Mouse (Mus musculus) MEL (cell line): Measurements from ENCODE around the gene Myl12a. TPM values are rescaled to one million over a fixed set of nuclear protein-coding genes. Genes with fewer than 3 reads are reported as not detected.

Experiments used
- DNase-seq: peaks from one replicate; pipeline ENCODE4 v3.0.0; 2011; ENCODE audit warnings: low read depth, low spot score
- H3K27ac ChIP-seq: 2 replicates; pipeline ENCODE4 v1.5.1; 2012; ENCODE audit warnings: low read depth, mild to moderate bottlenecking, control low read depth, low read length, moderate library complexity; ENCODE audit not compliant: control insufficient read depth
- H3K27me3 ChIP-seq, 2 experiments: fragments of 150-350 bp in 1 of 2; sonication (generic) in 1 of 2; 2 replicates each; pipeline ENCODE4 v1.6.1; 2012; ENCODE audit warnings: low read length in 2 of 2, mild to moderate bottlenecking in 2 of 2, improper control_type of control experiment in 1 of 2, moderate library complexity in 1 of 2; ENCODE audit not compliant: insufficient read depth in 2 of 2, control insufficient read depth in 1 of 2
- H3K36me3 ChIP-seq, 2 experiments: 2 replicates each; pipeline ENCODE4 v1.6.1; 2012 to 2014; ENCODE audit warnings: low read length in 2 of 2, improper control_type of control experiment in 1 of 2, inconsistent platforms in 1 of 2, mild to moderate bottlenecking in 1 of 2; ENCODE audit not compliant: insufficient read depth in 2 of 2, control insufficient read depth in 1 of 2
- H3K4me1 ChIP-seq, 2 experiments: fragments of 150-350 bp in 1 of 2; sonication (generic) in 1 of 2; 2 replicates each; pipeline ENCODE4 v1.6.1; 2012; ENCODE audit warnings: low read length in 2 of 2, improper control_type of control experiment in 1 of 2, mild to moderate bottlenecking in 1 of 2; ENCODE audit not compliant: insufficient read depth in 2 of 2, control insufficient read depth in 1 of 2
- H3K4me3 ChIP-seq, 2 experiments: fragments of 150-350 bp in 1 of 2; sonication (generic) in 1 of 2; 2 replicates each; pipeline ENCODE4 v1.5.1; 2012; ENCODE audit warnings: low read depth in 2 of 2, low read length in 2 of 2, mild to moderate bottlenecking in 2 of 2, moderate library complexity in 2 of 2, control low read depth in 1 of 2, improper control_type of control experiment in 1 of 2; ENCODE audit not compliant: control insufficient read depth in 1 of 2, insufficient read depth in 1 of 2
- H3K79me2 ChIP-seq: 2 replicates; pipeline ENCODE4 v1.6.1; 2012; ENCODE audit warnings: mild to moderate bottlenecking, low read length, moderate library complexity; ENCODE audit not compliant: control insufficient read depth, poor library complexity, insufficient read depth
- H3K9ac ChIP-seq: 2 replicates; pipeline ENCODE4 v1.6.1; 2012; ENCODE audit warnings: low read depth, mild to moderate bottlenecking, control low read depth, low read length, moderate library complexity; ENCODE audit not compliant: control insufficient read depth, poor library complexity, severe bottlenecking
- H3K9me3 ChIP-seq: fragments of 150-350 bp; sonication (generic); replicated peaks from 2 replicates; pipeline ENCODE4 v1.6.1; 2012; ENCODE audit warnings: mild to moderate bottlenecking, low read length, improper control_type of control experiment, moderate library complexity; ENCODE audit not compliant: insufficient read depth
- BHLHE40 ChIP-seq: IDR thresholded peaks from 2 replicates; pipeline ENCODE4 v1.6.1; 2012; ENCODE audit warnings: low read depth, mild to moderate bottlenecking, inconsistent platforms, low read length, improper control_type of control experiment, borderline replicate concordance
- CHD1 ChIP-seq: IDR thresholded peaks from 2 replicates; pipeline ENCODE4 v1.6.1; 2012; ENCODE audit warnings: low read depth, mild to moderate bottlenecking, inconsistent platforms, low read length, improper control_type of control experiment
- CHD2 ChIP-seq: IDR thresholded peaks from 2 replicates; pipeline ENCODE4 v1.6.1; 2011; ENCODE audit warnings: low read length, improper control_type of control experiment
- CTCF ChIP-seq, 3 experiments: IDR thresholded peaks in 2 of 3; conservative IDR thresholded peaks in 1 of 3; 2 replicates each; pipeline ENCODE4 v1.5.1; 2011 to 2012; ENCODE audit warnings: low read length in 3 of 3, low read depth in 2 of 3, mild to moderate bottlenecking in 2 of 3, improper control_type of control experiment in 1 of 3, inconsistent platforms in 1 of 3, mixed read lengths in 1 of 3, moderate library complexity in 1 of 3; ENCODE audit not compliant: control insufficient read depth in 1 of 3, insufficient read depth in 1 of 3, poor library complexity in 1 of 3, severe bottlenecking in 1 of 3
- E2F4 ChIP-seq: IDR thresholded peaks from 2 replicates; pipeline ENCODE4 v1.6.1; 2011; ENCODE audit warnings: low read depth, low read length, improper control_type of control experiment, borderline replicate concordance
- ETS1 ChIP-seq: IDR thresholded peaks from 2 replicates; pipeline ENCODE4 v1.6.1; 2012; ENCODE audit warnings: low read depth, mild to moderate bottlenecking, inconsistent platforms, low read length, improper control_type of control experiment, moderate library complexity
- GATA1 ChIP-seq: IDR thresholded peaks from 2 replicates; pipeline ENCODE4 v1.6.1; 2011; ENCODE audit warnings: low read depth, low read length, improper control_type of control experiment
- KAT2A ChIP-seq: conservative IDR thresholded peaks from 2 replicates; pipeline ENCODE4 v1.6.1; 2012; ENCODE audit warnings: low read depth, low read length, improper control_type of control experiment, inconsistent platforms
- MEF2A ChIP-seq: IDR thresholded peaks from 2 replicates; pipeline ENCODE4 v1.6.1; 2014; ENCODE audit warnings: low read depth, mild to moderate bottlenecking, inconsistent platforms, low read length, improper control_type of control experiment; ENCODE audit not compliant: poor library complexity, insufficient replicate concordance, severe bottlenecking; ENCODE audit errors: extremely low read depth
- MXI1 ChIP-seq: IDR thresholded peaks from 2 replicates; pipeline ENCODE4 v1.6.1; 2011; ENCODE audit warnings: mild to moderate bottlenecking, low read depth, low read length, improper control_type of control experiment
- MYC ChIP-seq: IDR thresholded peaks from 2 replicates; pipeline ENCODE4 v1.6.1; 2011; ENCODE audit warnings: low read depth, mild to moderate bottlenecking, low read length, improper control_type of control experiment, moderate library complexity
- NRF1 ChIP-seq: IDR thresholded peaks from 2 replicates; pipeline ENCODE4 v1.6.1; 2014; ENCODE audit warnings: low read depth, mild to moderate bottlenecking, inconsistent platforms, low read length, improper control_type of control experiment, moderate library complexity; ENCODE audit not compliant: poor library complexity, insufficient read depth, severe bottlenecking
- POLR2A ChIP-seq, 2 experiments: IDR thresholded peaks; 2 replicates each; pipeline ENCODE4 v1.6.1; 2011 to 2012; ENCODE audit warnings: low read length in 2 of 2, mild to moderate bottlenecking in 2 of 2, control low read depth in 1 of 2, improper control_type of control experiment in 1 of 2, low read depth in 1 of 2, moderate library complexity in 1 of 2; ENCODE audit not compliant: control insufficient read depth in 1 of 2, insufficient read depth in 1 of 2, poor library complexity in 1 of 2
- POLR2AphosphoS5 ChIP-seq: IDR thresholded peaks from 2 replicates; pipeline ENCODE4 v1.6.1; 2012; ENCODE audit warnings: low read depth, borderline replicate concordance, mild to moderate bottlenecking, inconsistent platforms, low read length, moderate library complexity, mixed read lengths
- RCOR1 ChIP-seq: IDR thresholded peaks from 2 replicates; pipeline ENCODE4 v1.6.1; 2012; ENCODE audit warnings: low read depth, mild to moderate bottlenecking, inconsistent platforms, low read length, improper control_type of control experiment
- SIN3A ChIP-seq: IDR thresholded peaks from 2 replicates; pipeline ENCODE4 v1.6.1; 2012; ENCODE audit warnings: low read length, improper control_type of control experiment, inconsistent platforms
- SMC3 ChIP-seq: IDR thresholded peaks from 2 replicates; pipeline ENCODE4 v1.6.1; 2011; ENCODE audit warnings: low read depth, low read length, improper control_type of control experiment
- TBP ChIP-seq: IDR thresholded peaks from 2 replicates; pipeline ENCODE4 v1.8.0; 2011; ENCODE audit warnings: low read depth, low read length, improper control_type of control experiment
- TCF12 ChIP-seq: IDR thresholded peaks from 2 replicates; pipeline ENCODE4 v1.6.1; 2014; ENCODE audit warnings: low read depth, mild to moderate bottlenecking, inconsistent platforms, low read length, improper control_type of control experiment, moderate library complexity
- UBTF ChIP-seq: IDR thresholded peaks from 2 replicates; pipeline ENCODE4 v1.6.1; 2012; ENCODE audit warnings: low read depth, mild to moderate bottlenecking, inconsistent platforms, low read length, improper control_type of control experiment, moderate library complexity, borderline replicate concordance; ENCODE audit not compliant: insufficient read depth
- ZC3H11A ChIP-seq: IDR thresholded peaks from 2 replicates; pipeline ENCODE4 v1.6.1; 2012; ENCODE audit warnings: low read depth, mild to moderate bottlenecking, inconsistent platforms, low read length, improper control_type of control experiment
- ZKSCAN1 ChIP-seq: IDR thresholded peaks from 2 replicates; pipeline ENCODE4 v1.6.1; 2012; ENCODE audit warnings: low read depth, mild to moderate bottlenecking, inconsistent platforms, low read length, improper control_type of control experiment, moderate library complexity
- ZNF384 ChIP-seq: IDR thresholded peaks from 2 replicates; pipeline ENCODE4 v1.6.1; 2012; ENCODE audit warnings: low read depth, mild to moderate bottlenecking, inconsistent platforms, low read length, improper control_type of control experiment
- polyA plus RNA-seq, 2 experiments: library from polyadenylated mRNA; stranded (reverse) in 1 of 2; unstranded in 1 of 2; fragments of >175 nt in 1 of 2; fragments of >200 nt in 1 of 2; gene quantifications; 2 replicates each; pipeline versions ENCODE4 v1.2.1 to v1.2.4; 2012; ENCODE audit warnings: low replicate concordance in 2 of 2, low read depth in 1 of 2; ENCODE audit not compliant: insufficient read length in 2 of 2, insufficient read depth in 1 of 2, missing spikeins in 1 of 2
- total RNA-seq: library from RNA; depleted of rRNA; stranded (reverse); fragments of 300-350 nt; gene quantifications from 2 replicates; pipeline ENCODE4 v1.2.3, GENCODE M21; 2012

Gene Myl12a
- total and polyA plus RNA-seq, 3 experiments = 113 to 130 TPM; not detected in 1

- H3K36me3 ChIP-seq = peaks cover 12 to 13% of the 10 kb centered on the region in 2 experiments
Observed at GRCm38 (mm10) chr17:70993385-70993807, 9.3 kb downstream of the Myl12a start.

GRCm38 (mm10) chr17:70992662-70993061 is 10.0 kb downstream of the Myl12a start:
- no peak overlapping the region for H3K4me3 ChIP-seq
- H3K27me3 ChIP-seq = no peaks in the 10 kb centered on the region
- no peak for DNase-seq
- H3K9ac ChIP-seq = no peak overlapping the region
- no peak overlapping the region for H3K27ac ChIP-seq
- peaks cover 24% of the 10 kb centered on the region for H3K79me2 ChIP-seq
- H3K36me3 ChIP-seq = peaks cover 10 to 12% of the 10 kb centered on the region in 2 experiments
- peaks cover 0 to 10% of the 10 kb centered on the region in 2 experiments; a peak in 3 of 4 replicates for H3K4me1 ChIP-seq
- no peak for TF ChIP-seq SIN3A
- no peaks in the 10 kb centered on the region for H3K9me3 ChIP-seq

More at GRCm38 (mm10) chr17:70993385-70993807, 9.3 kb downstream of the Myl12a start:
- Histone ChIP-seq H3K27ac (no peak overlapping the region), H3K9ac (no peak overlapping the region), H3K4me1 (peaks cover 0 to 10% of the 10 kb centered on the region in 2 experiments; a peak in 3 of 4 replicates), H3K4me3 (no peak overlapping the region), H3K79me2 (peaks cover 26% of the 10 kb centered on the region), H3K9me3 (no peaks in the 10 kb centered on the region), H3K27me3 (no peaks in the 10 kb centered on the region)
- no peak for DNase-seq
- no peak for TF ChIP-seq E2F4
- no peak for TF ChIP-seq SIN3A
- no peak for TF ChIP-seq CHD2
- no peak for TF ChIP-seq BHLHE40
- no peak for TF ChIP-seq ETS1
- TF ChIP-seq NRF1 = no peak
- no peak for TF ChIP-seq MYC
- TF ChIP-seq KAT2A = no peak
- no peak for TF ChIP-seq POLR2A (IDR thresholded peaks at IDR 0.05; ENCODE audit: control insufficient read depth in 1 of 2, insufficient read depth in 1 of 2, low read depth in 1 of 2, low read length in 2 of 2, poor library complexity in 1 of 2)
- TF ChIP-seq TCF12 = no peak
- no peak for TF ChIP-seq MXI1
- TF ChIP-seq RCOR1 = no peak

GRCm38 (mm10) chr17:70991706-70992625 is 10.7 kb downstream of the Myl12a start:
- peaks cover 10 to 12% of the 10 kb centered on the region in 2 experiments for H3K36me3 ChIP-seq
- no peak overlapping the region for H3K27ac ChIP-seq

More at GRCm38 (mm10) chr17:70991706-70992625, 10.7 kb downstream of the Myl12a start:
- no peak overlapping the region for H3K9ac ChIP-seq
- no peak overlapping the region for H3K4me3 ChIP-seq
- no peak for TF ChIP-seq SMC3
- TF ChIP-seq ZKSCAN1 = no peak
- no peak for TF ChIP-seq CHD1
- TF ChIP-seq CTCF (IDR thresholded peaks at IDR 0.05 in 2 of 3, conservative IDR thresholded peaks at IDR 0.05 in 1 of 3; ENCODE audit: control insufficient read depth in 1 of 3, insufficient read depth in 1 of 3, low read depth in 2 of 3, low read length in 3 of 3, poor library complexity in 1 of 3, severe bottlenecking in 1 of 3) = peak in 2 of 3 experiments; percentile 18 to 29; a peak in 3 of 6 replicates
- TF ChIP-seq ZNF384 = peak; percentile 92
- no peak for TF ChIP-seq UBTF
- no peak for TF ChIP-seq GATA1
- TF ChIP-seq RCOR1 = no peak
- TF ChIP-seq SIN3A = no peak
- no peak for TF ChIP-seq TBP
- TF ChIP-seq ETS1 = no peak
- TF ChIP-seq POLR2AphosphoS5 = no peak
- no peak for TF ChIP-seq MEF2A
- TF ChIP-seq ZC3H11A = no peak
- H3K4me1 ChIP-seq = peaks cover 0 to 10% of the 10 kb centered on the region in 2 experiments; a peak in 3 of 4 replicates
- DNase-seq = peak; percentile 76
- no peaks in the 10 kb centered on the region for H3K9me3 ChIP-seq
- no peaks in the 10 kb centered on the region for H3K27me3 ChIP-seq
- H3K79me2 ChIP-seq = peaks cover 24% of the 10 kb centered on the region
